Mouse (Mus musculus): ENCODE measurements around the gene Gm13287. TPM values are rescaled to one million over a fixed set of nuclear protein-coding genes. Genes with fewer than 3 reads are reported as not detected.
"Not testable (repeated sequence)": the region's sequence is repeated elsewhere in the genome, so short reads cannot be mapped to it uniquely, and the experiment has no call there.

Gene Gm13287
- total and polyA plus RNA-seq, 3 experiments, result not detected

GRCm38 (mm10) chr4:88805761-88806160, 2.7 kb downstream of the Gm13287 start:
- not testable (repeated sequence) for H3K36me3 ChIP-seq (replicated peaks); H3K27me3 ChIP-seq (ENCODE audit: insufficient read depth, low read length); H3K4me3 ChIP-seq (ENCODE audit: low read depth, low read length); ATAC-seq (ENCODE audit: extremely low read depth, insufficient number of reproducible peaks, low FRiP score, poor library complexity, severe bottlenecking); H3K4me1 ChIP-seq (ENCODE audit: insufficient read depth, low read depth, low read length); H3K9me3 ChIP-seq (replicated peaks); DNase-seq (ENCODE audit: low spot score)

GRCm38 (mm10) chr4:88815928-88816327, 12.9 kb downstream of the Gm13287 start, which contains the start of gene Ifna7:
Gene Ifna7, plus strand, starts transcription at chr4:88816228.
- Histone ChIP-seq H3K4me1 (ENCODE audit: insufficient read depth, low read depth, low read length) (no peaks in the 10 kb centered on the region), H3K36me3 (replicated peaks) (no peaks in the 10 kb centered on the region), H3K27me3 (ENCODE audit: insufficient read depth, low read length) (no peaks in the 10 kb centered on the region), H3K9me3 (replicated peaks) (no peaks in the 10 kb centered on the region), H3K4me3 (ENCODE audit: low read depth, low read length) (no peak within 1 kb of the TSS)
- no peak for TF ChIP-seq TAL1 (conservative IDR thresholded peaks at IDR 0.05; ENCODE audit: low read depth, low read length)
- no peak for TF ChIP-seq POLR2AphosphoS5 (IDR thresholded peaks at IDR 0.05; ENCODE audit: insufficient replicate concordance, low read depth, low read length)
- no peak for TF ChIP-seq GATA2 (IDR thresholded peaks at IDR 0.05; ENCODE audit: borderline replicate concordance, low read depth, low read length)
- TF ChIP-seq GATA1 (IDR thresholded peaks at IDR 0.05; ENCODE audit: borderline replicate concordance, low read length), result no peak
- TF ChIP-seq CTCF (IDR thresholded peaks at IDR 0.05; ENCODE audit: low read depth, low read length), result no peak
- no peak for DNase-seq (ENCODE audit: low spot score)
- no peak for ATAC-seq (ENCODE audit: extremely low read depth, insufficient number of reproducible peaks, low FRiP score, poor library complexity, severe bottlenecking)

- no peak within 1 kb of the TSS for H3K4me3 ChIP-seq (ENCODE audit: low read depth, low read length)
- ATAC-seq (ENCODE audit: extremely low read depth, insufficient number of reproducible peaks, low FRiP score, poor library complexity, severe bottlenecking) (no peak), DNase-seq (ENCODE audit: low spot score) (no peak)
- H3K36me3 ChIP-seq (replicated peaks), result no peaks in the 10 kb centered on the region
- H3K4me1 ChIP-seq (ENCODE audit: insufficient read depth, low read depth, low read length), result no peaks in the 10 kb centered on the region
- H3K9me3 ChIP-seq (replicated peaks), result no peaks in the 10 kb centered on the region
- H3K27me3 ChIP-seq (ENCODE audit: insufficient read depth, low read length), result no peaks in the 10 kb centered on the region
- TF ChIP-seq GATA2 (IDR thresholded peaks at IDR 0.05; ENCODE audit: borderline replicate concordance, low read depth, low read length) (no peak), TAL1 (conservative IDR thresholded peaks at IDR 0.05; ENCODE audit: low read depth, low read length) (no peak), GATA1 (IDR thresholded peaks at IDR 0.05; ENCODE audit: borderline replicate concordance, low read length) (no peak), CTCF (IDR thresholded peaks at IDR 0.05; ENCODE audit: low read depth, low read length) (no peak), POLR2AphosphoS5 (IDR thresholded peaks at IDR 0.05; ENCODE audit: insufficient replicate concordance, low read depth, low read length) (no peak)
Observed at GRCm38 (mm10) chr4:88819659-88820058, 16.6 kb downstream of the Gm13287 start, which contains the start of gene Ifna11. Gene Ifna11, plus strand, starts transcription at chr4:88819959.

GRCm38 (mm10) chr4:88822995-88823394, 19.9 kb downstream of the Gm13287 start:
- no peaks in the 10 kb centered on the region for H3K27me3 ChIP-seq (ENCODE audit: insufficient read depth, low read length)
- no peaks in the 10 kb centered on the region for H3K4me1 ChIP-seq (ENCODE audit: insufficient read depth, low read depth, low read length)
- no peak overlapping the region for H3K4me3 ChIP-seq (ENCODE audit: low read depth, low read length)
- no peaks in the 10 kb centered on the region for H3K9me3 ChIP-seq (replicated peaks)
- TF ChIP-seq CTCF (IDR thresholded peaks at IDR 0.05; ENCODE audit: low read depth, low read length) (no peak), GATA2 (IDR thresholded peaks at IDR 0.05; ENCODE audit: borderline replicate concordance, low read depth, low read length) (no peak), TAL1 (conservative IDR thresholded peaks at IDR 0.05; ENCODE audit: low read depth, low read length) (no peak), POLR2AphosphoS5 (IDR thresholded peaks at IDR 0.05; ENCODE audit: insufficient replicate concordance, low read depth, low read length) (no peak), GATA1 (IDR thresholded peaks at IDR 0.05; ENCODE audit: borderline replicate concordance, low read length) (no peak)
- DNase-seq (ENCODE audit: low spot score), result no peak
- no peaks in the 10 kb centered on the region for H3K36me3 ChIP-seq (replicated peaks)
- no peak for ATAC-seq (ENCODE audit: extremely low read depth, insufficient number of reproducible peaks, low FRiP score, poor library complexity, severe bottlenecking)

- not testable (repeated sequence) for H3K27me3 ChIP-seq (ENCODE audit: insufficient read depth, low read length); ATAC-seq (ENCODE audit: extremely low read depth, insufficient number of reproducible peaks, low FRiP score, poor library complexity, severe bottlenecking); H3K4me3 ChIP-seq (ENCODE audit: low read depth, low read length); H3K9me3 ChIP-seq (replicated peaks); H3K36me3 ChIP-seq (replicated peaks); H3K4me1 ChIP-seq (ENCODE audit: insufficient read depth, low read depth, low read length); DNase-seq (ENCODE audit: low spot score)
Observed at GRCm38 (mm10) chr4:88827116-88827515, 24.1 kb downstream of the Gm13287 start, which contains the start of gene Ifna6. Gene Ifna6, plus strand, starts transcription at chr4:88827416.

- H3K9me3 ChIP-seq (replicated peaks), result no peaks in the 10 kb centered on the region
- no peak overlapping the region for H3K4me3 ChIP-seq (ENCODE audit: low read depth, low read length)
- H3K4me1 ChIP-seq (ENCODE audit: insufficient read depth, low read depth, low read length), result no peaks in the 10 kb centered on the region
- H3K27me3 ChIP-seq (ENCODE audit: insufficient read depth, low read length), result no peaks in the 10 kb centered on the region
- DNase-seq (ENCODE audit: low spot score) (no peak), ATAC-seq (ENCODE audit: extremely low read depth, insufficient number of reproducible peaks, low FRiP score, poor library complexity, severe bottlenecking) (no peak)
- H3K36me3 ChIP-seq (replicated peaks), result no peaks in the 10 kb centered on the region
- TF ChIP-seq TAL1 (conservative IDR thresholded peaks at IDR 0.05; ENCODE audit: low read depth, low read length) (no peak), POLR2AphosphoS5 (IDR thresholded peaks at IDR 0.05; ENCODE audit: insufficient replicate concordance, low read depth, low read length) (no peak), GATA2 (IDR thresholded peaks at IDR 0.05; ENCODE audit: borderline replicate concordance, low read depth, low read length) (no peak), GATA1 (IDR thresholded peaks at IDR 0.05; ENCODE audit: borderline replicate concordance, low read length) (no peak), CTCF (IDR thresholded peaks at IDR 0.05; ENCODE audit: low read depth, low read length) (no peak)
Observed at GRCm38 (mm10) chr4:88830523-88830922, 27.5 kb downstream of the Gm13287 start.

GRCm38 (mm10) chr4:88835225-88835624, 32.2 kb downstream of the Gm13287 start, which contains the start of gene Ifna5:
Gene Ifna5, plus strand, starts transcription at chr4:88835525.
- not testable (repeated sequence) for H3K4me3 ChIP-seq (ENCODE audit: low read depth, low read length); DNase-seq (ENCODE audit: low spot score); H3K27me3 ChIP-seq (ENCODE audit: insufficient read depth, low read length); H3K9me3 ChIP-seq (replicated peaks); H3K4me1 ChIP-seq (ENCODE audit: insufficient read depth, low read depth, low read length); H3K36me3 ChIP-seq (replicated peaks); ATAC-seq (ENCODE audit: extremely low read depth, insufficient number of reproducible peaks, low FRiP score, poor library complexity, severe bottlenecking)

Measured in G1E (cell line).